Mouse (Mus musculus) myocyte (in vitro differentiated cells): Measurements from ENCODE around the gene Stard3nl.

Experiments
- E2F4 ChIP-seq: IDR thresholded peaks from one replicate; pipeline ENCODE4 v1.6.1; 2011; ENCODE audit warnings: mild to moderate bottlenecking, control low read depth, moderate library complexity; ENCODE audit not compliant: insufficient read depth
- MAX ChIP-seq: IDR thresholded peaks from one replicate; pipeline ENCODE4 v1.6.1; 2011; ENCODE audit warnings: low read depth, mild to moderate bottlenecking, control low read depth
- POLR2A ChIP-seq: IDR thresholded peaks from one replicate; pipeline ENCODE4 v1.6.1; 2011; ENCODE audit warnings: low read depth, mild to moderate bottlenecking, control low read depth, moderate library complexity; ENCODE audit not compliant: insufficient read length
- POLR2AphosphoS2 ChIP-seq: IDR thresholded peaks from one replicate; pipeline ENCODE4 v1.6.1; 2011; ENCODE audit warnings: low read depth, control low read depth; ENCODE audit not compliant: insufficient read length
- TCF12 ChIP-seq: IDR thresholded peaks from one replicate; pipeline ENCODE4 v1.6.1; 2011; ENCODE audit warnings: mild to moderate bottlenecking, control low read depth; ENCODE audit not compliant: poor library complexity, insufficient read depth, severe bottlenecking
- TCF3 ChIP-seq: IDR thresholded peaks from one replicate; pipeline ENCODE4 v1.6.1; 2011; ENCODE audit warnings: low read depth, control low read depth; ENCODE audit not compliant: insufficient read length
- USF1 ChIP-seq: IDR thresholded peaks from one replicate; pipeline ENCODE4 v1.6.1; 2011; ENCODE audit warnings: low read depth, mild to moderate bottlenecking, control low read depth, moderate library complexity

DNA sequence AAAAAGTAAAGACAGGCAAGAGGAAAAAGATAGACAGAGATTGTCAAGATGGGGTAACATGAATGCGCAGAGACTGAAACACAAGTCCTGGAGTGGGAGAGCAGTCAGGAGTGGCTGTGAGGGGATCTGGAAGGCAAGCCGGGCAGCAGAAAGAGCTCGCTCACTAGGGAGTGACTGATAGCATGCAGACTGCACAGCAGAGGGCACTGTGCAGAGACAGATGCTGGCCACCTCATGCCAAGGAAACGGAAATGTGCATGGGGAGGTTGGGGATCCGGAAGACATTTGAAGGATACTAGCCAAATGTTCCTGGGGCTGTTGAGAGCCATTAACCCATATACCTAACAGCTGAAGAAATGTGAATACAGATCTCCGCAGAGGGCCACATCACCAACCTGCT is 33.2 kb downstream of the Stard3nl start:
- TF ChIP-seq POLR2A (no peak), TCF12 (no peak), USF1 (no peak), E2F4 (no peak), MAX (no peak), TCF3 (no peak), POLR2AphosphoS2 (no peak)
